Mouse (Mus musculus) hindbrain, embryonic 15.5 days (tissue): ENCODE results near the gene Gm266. TPM values are rescaled to one million over a fixed set of nuclear protein-coding genes. Genes with fewer than 3 reads are reported as not detected.
A peak's percentile ranks its signal among the peaks of the same experiment; 100 is the strongest.

ENCODE experiments used
- ATAC-seq: fragments of 200-750 bp; cut with Nextera tagmentation; 2 replicates; pipeline ENCODE4 v1.8.0; 2017; ENCODE audit warnings: low read depth, moderate number of reproducible peaks, moderate TSS enrichment; ENCODE audit not compliant: low FRiP score
- H3K27ac ChIP-seq: fragments of 300-500 bp; sonication (generic); replicated peaks from 2 replicates; pipeline ENCODE4 v1.5.1; 2015; ENCODE audit warnings: mild to moderate bottlenecking, inconsistent platforms
- H3K27me3 ChIP-seq: fragments of 300-500 bp; sonication (generic); 2 replicates; pipeline ENCODE4 v1.6.1; 2015; ENCODE audit warnings: control low read depth, inconsistent platforms
- H3K36me3 ChIP-seq: fragments of 300-500 bp; sonication (generic); 2 replicates; pipeline ENCODE4 v1.6.1; 2015; ENCODE audit warnings: control low read depth, inconsistent platforms
- H3K4me1 ChIP-seq: fragments of 300-500 bp; sonication (generic); replicated peaks from 2 replicates; pipeline ENCODE4 v1.6.1; 2015; ENCODE audit warnings: control low read depth, inconsistent platforms
- H3K4me2 ChIP-seq: fragments of 300-500 bp; sonication (generic); 2 replicates; pipeline ENCODE4 v1.6.1; 2015; ENCODE audit warnings: moderate library complexity, mild to moderate bottlenecking, inconsistent platforms
- H3K4me3 ChIP-seq: fragments of 300-500 bp; sonication (generic); 2 replicates; pipeline ENCODE4 v1.5.1; 2015; ENCODE audit warnings: mild to moderate bottlenecking, inconsistent platforms
- H3K9ac ChIP-seq: fragments of 300-500 bp; sonication (generic); 2 replicates; pipeline ENCODE4 v1.6.1; 2015; ENCODE audit warnings: inconsistent platforms
- H3K9me3 ChIP-seq: fragments of 300-500 bp; sonication (generic); 2 replicates; pipeline ENCODE4 v1.6.1; 2016; ENCODE audit warnings: control low read depth, inconsistent platforms
- WGBS: fragments of 180-500 bp; shearing (Covaris S2); methylation state at CpG from one replicate; pipeline ENCODE4 v1.1.7; 2015; 5-methylcytosine and 5-hydroxymethylcytosine counted together
- polyA plus RNA-seq: library from polyadenylated mRNA; unstranded; fragments of >200 nt; fragmentation: Nextera tagmentation; extraction: Ambion mirVana; gene quantifications from 2 replicates; pipeline ENCODE4 v1.2.1, GENCODE M21; 2015

Gene Gm266
- polyA plus RNA-seq, 1 experiment from 2014 or later = 3.4 TPM

DNA sequence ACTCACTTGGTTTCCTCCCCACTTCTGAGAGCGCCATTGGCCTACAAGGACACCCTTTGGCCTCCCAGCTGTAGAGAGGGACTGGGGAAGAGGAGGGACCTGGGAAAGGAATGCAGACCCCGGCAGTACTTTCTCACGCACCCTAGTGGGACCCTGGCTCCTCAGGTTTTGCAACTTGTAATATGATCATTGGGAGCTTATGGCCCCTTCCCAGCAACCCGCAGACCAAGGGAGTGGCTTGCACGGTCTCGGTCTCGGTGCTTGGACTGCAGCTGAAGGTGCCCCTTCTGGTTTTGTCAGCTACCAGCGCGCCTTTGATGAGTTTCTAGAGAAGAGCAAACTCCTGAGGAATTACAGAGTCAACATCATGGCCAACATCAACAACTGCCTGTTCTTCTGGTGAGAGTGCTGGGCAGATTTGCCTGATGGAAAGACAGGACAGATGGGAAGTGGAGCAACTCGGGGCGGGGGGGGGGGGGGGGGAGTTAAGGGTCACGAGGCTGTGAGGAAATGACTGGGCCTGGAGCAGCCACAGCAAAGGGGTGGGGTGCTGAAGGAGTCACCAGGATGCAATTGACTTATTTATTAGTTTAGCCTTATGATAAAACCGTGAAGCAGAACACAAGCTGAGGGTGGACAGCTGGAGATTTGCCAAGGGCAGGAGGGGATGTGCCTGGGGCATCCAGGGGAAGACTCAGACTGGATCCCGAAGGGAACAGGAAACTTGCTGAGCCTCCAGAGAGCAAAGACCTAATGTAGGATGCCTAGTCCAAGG lies 36.5 kb downstream of the Gm266 start:
- no peaks in the 10 kb centered on the region for H3K9me3 ChIP-seq
- H3K4me1 ChIP-seq = peaks cover 14% of the 10 kb centered on the region
- H3K9ac ChIP-seq = no peak overlapping the region
- ATAC-seq = no peak
- no peaks in the 10 kb centered on the region for H3K36me3 ChIP-seq
- no peak overlapping the region for H3K4me2 ChIP-seq
- 23% methylated on average over 13 of the region's 14 CpGs for WGBS
- H3K4me3 ChIP-seq = no peak overlapping the region
- peaks cover 82% of the 10 kb centered on the region for H3K27me3 ChIP-seq
- H3K27ac ChIP-seq = no peak overlapping the region

DNA sequence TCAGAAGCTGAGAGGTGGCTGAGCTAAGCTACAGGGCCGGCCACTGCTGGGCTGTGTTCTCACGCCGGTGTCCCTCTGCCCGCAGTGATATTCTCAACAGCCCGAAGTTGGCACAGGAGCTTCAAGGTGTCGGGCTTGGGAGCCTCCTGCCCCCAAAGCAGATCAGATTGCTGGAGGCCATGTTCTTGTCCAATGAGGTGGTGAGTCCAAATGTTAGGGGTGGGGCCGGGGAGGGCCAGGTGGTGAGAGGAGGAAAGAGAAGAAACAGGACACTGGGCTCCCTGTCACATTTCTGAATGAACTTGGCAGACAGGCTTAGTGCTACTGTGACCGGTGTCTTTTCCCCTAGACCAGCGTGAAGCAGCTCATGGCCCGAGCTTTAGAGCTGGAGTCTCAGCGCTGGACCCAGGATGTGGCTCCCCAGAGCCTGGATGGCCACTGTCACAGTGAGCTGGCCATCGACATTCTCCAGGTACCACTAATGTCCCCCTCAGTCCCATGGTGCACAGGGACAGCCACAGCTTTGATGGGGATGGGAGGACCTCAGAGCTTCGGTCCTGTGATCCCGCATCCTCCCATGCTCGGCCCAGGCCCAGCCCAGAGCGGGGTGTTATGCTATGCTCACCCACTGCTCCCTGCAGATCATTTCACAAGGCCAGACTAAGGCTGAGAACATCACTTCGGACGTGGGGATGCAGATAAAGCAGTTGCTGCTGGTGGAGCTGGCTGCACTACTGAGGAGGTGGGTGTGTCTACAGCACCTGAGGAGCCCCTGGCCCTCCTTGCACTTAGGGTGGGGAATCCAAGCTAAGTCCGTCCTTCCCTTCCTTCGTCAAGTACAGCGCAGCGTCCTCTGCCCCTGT lies 37.5 kb downstream of the Gm266 start:
- Histone ChIP-seq H3K9me3 (no peaks in the 10 kb centered on the region), H3K4me3 (no peak overlapping the region), H3K4me1 (peaks cover 14% of the 10 kb centered on the region), H3K27ac (no peak overlapping the region), H3K4me2 (no peak overlapping the region), H3K36me3 (no peaks in the 10 kb centered on the region), H3K27me3 (peaks cover 92% of the 10 kb centered on the region), H3K9ac (no peak overlapping the region)
- WGBS = 20% methylated on average over 22 of the region's 22 CpGs
- no peak for ATAC-seq

DNA sequence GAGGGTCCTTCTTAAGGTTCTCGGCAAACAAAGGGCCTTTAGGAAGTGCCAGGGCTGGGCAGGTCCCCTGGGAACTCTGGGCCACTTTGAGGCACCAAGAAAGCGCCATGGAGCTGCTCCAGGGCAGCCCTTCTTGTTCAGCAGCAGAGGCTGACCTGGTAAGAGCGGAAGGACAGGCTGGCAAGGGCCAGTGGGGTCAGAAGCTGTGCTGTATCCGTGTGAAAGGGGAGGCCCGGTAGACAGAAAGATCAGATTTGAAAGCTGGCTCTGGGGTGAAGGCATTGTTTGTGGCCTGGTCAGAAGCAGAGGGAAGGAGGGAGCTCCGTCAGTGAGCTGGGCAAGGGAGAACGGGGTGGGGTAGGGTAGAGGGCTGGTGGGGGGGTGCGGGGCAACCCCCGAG lies 38.3 kb downstream of the Gm266 start:
- Histone ChIP-seq H3K27ac (no peak overlapping the region), H3K4me1 (peaks cover 19% of the 10 kb centered on the region), H3K4me3 (no peak overlapping the region), H3K9ac (no peak overlapping the region), H3K36me3 (no peaks in the 10 kb centered on the region), H3K9me3 (no peaks in the 10 kb centered on the region), H3K27me3 (peaks cover 97% of the 10 kb centered on the region), H3K4me2 (no peak overlapping the region)
- WGBS = 17% methylated on average over 9 of the region's 9 CpGs
- no peak for ATAC-seq

DNA sequence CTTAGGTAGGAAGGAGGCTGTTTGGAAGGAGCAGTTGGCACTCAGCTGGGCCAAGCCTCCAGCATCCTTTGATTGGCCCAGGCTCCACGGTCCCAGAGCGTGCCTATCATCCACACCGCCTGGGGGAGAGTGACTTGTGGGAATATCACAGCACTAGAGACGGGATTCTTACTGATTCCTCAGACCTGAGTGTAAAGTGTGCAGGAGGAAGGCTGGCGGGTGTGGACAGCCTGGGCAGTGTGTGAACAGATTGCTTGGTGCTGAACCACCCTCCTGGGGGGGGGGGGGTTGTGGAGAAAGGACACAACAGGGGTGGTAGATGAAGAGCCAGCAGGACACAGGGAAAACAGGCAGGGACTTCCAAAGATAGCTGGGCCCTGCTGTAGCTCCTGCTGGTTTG lies 38.9 kb downstream of the Gm266 start:
- no peaks in the 10 kb centered on the region for H3K36me3 ChIP-seq
- H3K4me1 ChIP-seq = peaks cover 23% of the 10 kb centered on the region
- H3K27ac ChIP-seq = no peak overlapping the region
- no peak overlapping the region for H3K4me3 ChIP-seq
- H3K9me3 ChIP-seq = no peaks in the 10 kb centered on the region
- no peak overlapping the region for H3K9ac ChIP-seq
- no peak overlapping the region for H3K4me2 ChIP-seq
- peaks cover 98% of the 10 kb centered on the region for H3K27me3 ChIP-seq
- no peak for ATAC-seq
- 31% methylated on average over 5 of the region's 5 CpGs for WGBS

DNA sequence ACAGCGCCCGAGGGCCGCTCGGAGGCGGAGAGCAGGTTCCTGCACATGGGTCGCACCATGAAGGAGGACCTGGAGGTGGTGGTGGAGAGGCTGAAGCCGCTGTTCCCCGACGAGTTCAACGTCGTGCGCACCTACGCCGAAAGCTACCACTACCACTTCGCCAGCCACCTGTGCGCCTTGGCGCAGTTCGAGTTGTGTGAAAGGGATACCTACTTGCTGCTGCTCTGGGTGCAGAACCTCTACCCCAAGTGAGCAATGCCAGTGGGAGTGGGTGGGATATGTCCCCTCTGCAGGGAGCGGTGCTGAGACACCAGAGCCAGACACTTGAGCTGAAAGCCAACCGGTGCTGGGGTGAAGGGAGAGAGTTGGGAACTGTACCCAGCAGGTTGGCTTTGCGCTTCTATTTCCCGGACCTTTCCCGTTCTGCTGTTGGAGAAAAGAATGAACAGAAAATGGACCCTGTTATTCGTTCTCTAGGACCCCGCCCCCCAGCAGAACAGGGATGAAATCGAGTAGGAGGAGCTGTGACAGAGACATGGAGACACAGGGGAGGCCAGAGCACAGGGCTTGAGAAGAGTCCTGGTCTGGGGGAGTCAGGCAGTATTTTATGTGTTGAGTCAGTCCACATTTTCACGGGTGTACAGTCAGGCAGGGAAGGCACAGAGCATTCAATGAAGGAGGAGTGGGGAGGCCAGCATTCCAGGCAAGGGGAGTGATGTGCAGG lies 39.6 kb downstream of the Gm266 start:
- peak overlapping the region; percentile 53 for H3K4me2 ChIP-seq
- no peaks in the 10 kb centered on the region for H3K36me3 ChIP-seq
- no peak overlapping the region for H3K27ac ChIP-seq
- WGBS = 8% methylated on average over 27 of the region's 27 CpGs
- no peaks in the 10 kb centered on the region for H3K9me3 ChIP-seq
- H3K27me3 ChIP-seq = peaks cover 98% of the 10 kb centered on the region
- H3K4me1 ChIP-seq = peaks cover 23% of the 10 kb centered on the region
- H3K4me3 ChIP-seq = peak overlapping the region; percentile 31
- no peak for ATAC-seq
- no peak overlapping the region for H3K9ac ChIP-seq

DNA sequence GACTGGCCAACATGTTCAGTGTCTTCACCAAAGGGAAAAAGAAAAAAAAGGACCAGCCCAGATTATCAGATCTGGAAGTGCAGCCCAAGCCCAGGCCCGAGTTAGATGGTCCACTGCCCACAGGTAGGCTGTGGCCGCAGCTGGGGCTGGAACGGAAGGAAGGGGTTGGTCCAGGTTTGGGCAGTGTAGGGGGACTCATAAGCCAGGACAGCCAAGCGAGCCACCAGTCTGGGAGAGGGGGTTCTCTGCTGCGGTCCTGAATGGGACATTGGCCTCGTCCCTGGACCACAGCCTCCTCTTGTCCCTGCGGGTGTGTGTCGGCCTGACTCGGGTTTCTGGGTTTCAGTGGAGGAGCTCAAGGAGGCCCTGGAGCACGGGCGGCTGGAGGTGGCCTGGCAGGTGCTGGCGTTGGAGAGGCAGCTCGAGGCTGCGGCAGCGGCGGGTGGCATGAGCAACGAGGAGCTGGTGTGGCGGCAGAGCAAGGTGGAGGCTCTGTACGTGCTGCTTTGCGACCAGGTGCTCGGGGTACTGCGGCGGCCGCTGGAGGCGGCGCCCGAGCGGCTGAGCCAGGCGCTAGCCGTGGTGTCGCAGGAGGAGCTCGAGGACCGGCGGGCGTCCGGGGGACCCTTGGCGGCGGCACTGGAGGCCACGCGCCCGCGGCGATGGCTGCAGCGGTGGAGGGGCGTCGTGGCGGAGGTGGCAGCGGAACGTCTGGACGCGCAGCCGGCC lies 40.3 kb downstream of the Gm266 start:
- Histone ChIP-seq H3K27ac (no peak overlapping the region), H3K4me3 (peak overlapping the region; percentile 31), H3K27me3 (peaks cover 92% of the 10 kb centered on the region), H3K4me1 (peaks cover 23% of the 10 kb centered on the region), H3K36me3 (no peaks in the 10 kb centered on the region), H3K9ac (no peak overlapping the region), H3K9me3 (no peaks in the 10 kb centered on the region), H3K4me2 (peak overlapping the region; percentile 53)
- no peak for ATAC-seq
- 3% methylated on average over 52 of the region's 52 CpGs for WGBS

DNA sequence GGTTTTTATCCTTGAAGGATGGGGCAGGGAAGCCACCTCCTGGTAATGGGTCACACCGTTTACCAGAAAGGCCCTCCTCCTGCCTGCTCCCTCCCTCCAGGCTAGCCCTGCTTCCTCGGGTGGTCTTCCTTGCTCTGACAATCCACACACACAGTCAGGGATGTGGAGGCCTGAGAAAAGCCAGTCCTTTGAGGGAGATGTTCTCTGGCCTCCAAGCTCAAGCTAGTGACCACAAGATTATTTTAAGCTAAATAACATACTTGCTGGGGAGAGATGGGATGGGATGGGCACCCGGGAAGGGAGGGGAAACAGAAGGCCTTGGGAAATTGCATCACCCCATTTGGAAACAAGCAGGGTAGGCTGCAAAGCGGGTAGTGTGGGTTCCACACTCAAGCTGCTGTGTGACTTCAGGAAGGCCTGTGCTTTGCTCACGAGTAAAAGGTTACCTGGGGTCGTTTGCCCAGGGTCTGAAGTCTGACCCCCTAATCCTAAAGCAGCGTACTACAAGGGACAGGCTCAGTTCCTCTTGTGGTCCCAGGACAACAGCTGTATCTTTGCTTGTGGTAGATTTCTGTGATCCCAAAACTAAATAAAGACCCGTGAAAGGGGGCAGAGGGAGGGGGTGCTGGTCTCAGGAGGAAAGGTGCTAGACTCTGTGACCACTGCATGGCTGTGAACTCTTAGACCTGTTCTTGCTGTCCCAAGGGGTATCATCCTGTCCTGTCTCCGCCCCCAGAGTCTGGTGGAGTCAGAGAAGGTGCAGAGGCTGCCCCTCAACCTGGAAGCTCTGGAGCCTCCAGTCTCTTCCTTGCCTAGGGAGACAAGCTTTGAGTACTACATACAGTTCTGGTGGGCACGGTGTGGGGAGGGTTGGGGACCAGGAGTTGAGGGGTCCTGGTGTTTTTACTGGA lies 41.4 kb downstream of the Gm266 start:
- H3K4me1 ChIP-seq = peaks cover 23% of the 10 kb centered on the region
- no peak overlapping the region for H3K4me2 ChIP-seq
- H3K27me3 ChIP-seq = peaks cover 86% of the 10 kb centered on the region
- no peak overlapping the region for H3K27ac ChIP-seq
- H3K9me3 ChIP-seq = no peaks in the 10 kb centered on the region
- WGBS = 29% methylated on average over 10 of the region's 10 CpGs
- H3K9ac ChIP-seq = no peak overlapping the region
- no peaks in the 10 kb centered on the region for H3K36me3 ChIP-seq
- no peak for ATAC-seq
- H3K4me3 ChIP-seq = no peak overlapping the region

DNA sequence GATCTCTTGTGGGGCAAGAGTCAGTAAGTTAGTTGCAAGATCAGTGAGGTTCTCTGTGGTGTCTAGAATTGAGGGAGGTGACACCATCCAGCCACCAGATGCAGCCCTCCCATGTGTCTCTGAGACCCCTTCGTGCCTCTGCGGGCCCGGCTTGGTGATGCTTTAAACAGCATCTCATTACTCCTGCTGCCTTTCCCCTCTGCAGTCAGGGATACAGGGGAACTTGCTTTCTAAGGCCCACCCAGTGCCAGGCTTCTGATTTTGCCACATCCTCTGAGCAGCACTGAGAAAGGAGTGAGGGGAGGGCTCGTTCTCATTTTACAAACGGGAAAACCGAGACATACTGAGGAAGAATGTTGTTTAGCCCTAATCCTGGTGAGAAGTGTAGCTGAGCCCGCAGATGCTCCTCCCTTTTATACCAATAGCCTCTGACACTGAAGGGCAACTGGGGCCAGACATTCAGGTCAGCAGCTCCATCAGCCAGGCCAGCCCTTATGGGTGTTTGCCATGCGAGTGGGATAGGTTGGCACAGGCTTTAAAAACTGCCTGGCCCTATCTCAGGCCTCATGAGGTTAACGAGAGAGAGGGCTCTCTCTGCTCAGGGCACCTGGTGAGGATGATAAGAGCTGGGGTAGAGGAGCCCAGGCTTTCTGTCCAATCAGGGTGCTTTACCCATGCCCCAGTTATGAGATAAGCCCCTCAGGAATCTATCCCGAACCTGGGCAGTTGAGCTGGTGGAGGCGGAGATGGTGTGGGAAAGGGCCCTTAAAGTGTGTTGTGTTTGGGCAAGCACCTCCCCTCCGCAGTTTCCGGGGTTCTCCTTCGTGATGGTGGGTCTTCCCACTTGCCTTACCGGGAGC lies 42.4 kb downstream of the Gm266 start:
- 14% methylated on average over 15 of the region's 15 CpGs for WGBS
- Histone ChIP-seq H3K4me1 (peaks cover 23% of the 10 kb centered on the region), H3K27ac (no peak overlapping the region), H3K4me2 (peak overlapping the region; percentile 73), H3K9ac (no peak overlapping the region), H3K27me3 (peaks cover 77% of the 10 kb centered on the region), H3K9me3 (no peaks in the 10 kb centered on the region), H3K36me3 (no peaks in the 10 kb centered on the region), H3K4me3 (peak overlapping the region; percentile 33; the same call in 1 of the 2 replicates)
- no peak for ATAC-seq

DNA sequence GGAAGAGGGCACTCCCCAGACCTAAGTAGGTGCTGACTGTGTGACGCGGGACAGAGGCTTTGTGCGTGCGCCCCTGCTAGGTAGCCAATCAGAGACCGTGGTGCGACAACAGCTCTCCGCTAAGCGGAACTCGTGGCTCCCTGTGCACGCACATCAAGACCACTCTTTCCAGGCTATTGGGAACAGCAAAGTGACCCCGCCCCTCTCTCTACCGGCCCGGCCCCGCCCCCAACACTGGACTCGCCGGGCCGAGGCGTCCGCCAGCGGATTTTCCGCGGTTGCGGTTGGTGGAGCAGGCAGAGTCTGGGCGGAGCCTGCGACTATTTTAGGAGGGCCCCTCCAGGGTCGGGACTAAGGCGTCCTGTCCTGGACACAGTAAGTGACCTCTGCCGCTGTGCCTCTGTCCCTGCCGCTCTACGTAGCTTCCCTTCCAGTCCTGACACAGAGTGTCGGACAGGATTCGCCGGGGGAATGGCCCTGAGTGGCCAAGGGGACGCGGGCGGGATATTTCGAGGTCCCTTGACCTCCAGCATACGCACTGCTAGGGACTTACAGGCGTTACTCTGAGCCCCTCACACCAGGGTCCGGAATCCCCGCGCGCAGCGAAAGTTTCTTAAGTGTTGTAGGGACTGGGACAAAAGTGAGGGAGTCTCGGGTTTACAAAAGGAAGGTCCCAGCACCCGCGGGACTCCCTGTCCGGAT lies 43.2 kb downstream of the Gm266 start, which contains the start of gene Tnfaip2:
TSS of gene Tnfaip2 (plus strand) at position 161 of the 702 bp plus-strand sequence.
- peaks cover 23% of the 10 kb centered on the region for H3K4me1 ChIP-seq
- ATAC-seq = peak; percentile 56; the same call in 1 of the 2 replicates
- H3K27ac ChIP-seq = no peak within 1 kb of the TSS
- peak within 1 kb of the TSS; percentile 73 for H3K4me2 ChIP-seq
- H3K9ac ChIP-seq = no peak within 1 kb of the TSS
- WGBS = under 1% methylated on average over 48 of the region's 48 CpGs
- peak within 1 kb of the TSS; percentile 33 for H3K4me3 ChIP-seq
- no peaks in the 10 kb centered on the region for H3K36me3 ChIP-seq
- no peaks in the 10 kb centered on the region for H3K9me3 ChIP-seq
- H3K27me3 ChIP-seq = peaks cover 73% of the 10 kb centered on the region
